In genomic region chr17:25497013-25497412, GRCm38 (mm10) we compare ENCODE assay signal across 9 mouse cellular contexts. TPM values are rescaled to one million over a fixed set of nuclear protein-coding genes. Genes with fewer than 3 reads are reported as not detected.
A peak's percentile ranks its signal among the peaks of the same experiment; 100 is the strongest.
DNase-seq lines count a peak whose midpoint lies in the region; ATAC-seq and TF ChIP-seq lines count a peak whose summit lies in the region.
"Had no signal": no experiment of that assay in that cellular context is flagged by ENCODE, and none has a peak within 500 bp of the region (broad histone marks: within the 10 kb centered on the region; RNA-seq: fewer than 3 reads in every experiment).

TSS of gene Sstr5 (minus strand) at chr17:25497288.

- H3K36me3 ChIP-seq in heart, embryonic 14.5 days (ENCODE audit: control insufficient read depth, insufficient read depth, low read length), result no peaks in the 10 kb centered on the region
- H3K36me3 ChIP-seq in heart, adult 2 months (ENCODE audit: control insufficient read depth, insufficient read depth, low read length), result no peaks in the 10 kb centered on the region
- H3K36me3 ChIP-seq in hindbrain, embryonic 13.5 days, result no peaks in the 10 kb centered on the region
- H3K36me3 ChIP-seq in midbrain, embryonic 10.5 days, result no peaks in the 10 kb centered on the region

- TF ChIP-seq POLR2A in heart, adult 2 months (IDR thresholded peaks at IDR 0.05; ENCODE audit: insufficient read depth, low read depth, low read length), result no peak

- H3K9ac ChIP-seq in heart, embryonic 14.5 days (ENCODE audit: low read length), result peak within 1 kb of the TSS; percentile 32; the same call in 1 of the 2 replicates
- H3K9ac ChIP-seq in heart, adult 2 months (ENCODE audit: low read depth, low read length), result no peak within 1 kb of the TSS
- peak within 1 kb of the TSS; percentile 70 for H3K9ac ChIP-seq in hindbrain, embryonic 13.5 days

- peaks cover 33% of the 10 kb centered on the region for H3K27me3 ChIP-seq in heart, embryonic 14.5 days (ENCODE audit: control insufficient read depth, insufficient read depth, low read length)
- H3K27me3 ChIP-seq in heart, adult 2 months (ENCODE audit: control insufficient read depth, insufficient read depth, low read length), result peaks cover 7% of the 10 kb centered on the region; the same call in 1 of the 2 replicates
- H3K27me3 ChIP-seq in hindbrain, embryonic 13.5 days, result peaks cover 63% of the 10 kb centered on the region
- H3K27me3 ChIP-seq in midbrain, embryonic 10.5 days (ENCODE audit: low read depth, poor library complexity, severe bottlenecking), result peaks cover 62% of the 10 kb centered on the region

- no peak for TF ChIP-seq EP300 in heart, adult 2 months (IDR thresholded peaks at IDR 0.05; ENCODE audit: insufficient read depth, low read depth, low read length)

- intact Hi-C loops in heart, adult 2 months (cut with DNase I), result no loop called here

- H3K4me1 ChIP-seq in heart, embryonic 14.5 days (ENCODE audit: control insufficient read depth in 2 of 2, insufficient read depth in 2 of 2, low read length in 2 of 2), result peaks cover 2 to 5% of the 10 kb centered on the region in 2 experiments; a peak in 2 of 4 replicates
- H3K4me1 ChIP-seq in heart, adult 2 months (ENCODE audit: control insufficient read depth, insufficient read depth, low read length), result no peaks in the 10 kb centered on the region
- peaks cover 8% of the 10 kb centered on the region for H3K4me1 ChIP-seq in hindbrain, embryonic 13.5 days (replicated peaks)
- peaks cover 20% of the 10 kb centered on the region for H3K4me1 ChIP-seq in midbrain, embryonic 10.5 days

- WGBS in heart, embryonic 14.5 days, result 1% methylated on average over 19 of the region's 28 CpGs
- 2% methylated on average over 27 of the region's 28 CpGs for WGBS in heart, adult 2 months
- 2% methylated on average over 14 of the region's 28 CpGs for WGBS in hindbrain, embryonic 13.5 days
- WGBS in midbrain, embryonic 10.5 days, result 1% methylated on average over 28 of the region's 28 CpGs

- H3K4me2 ChIP-seq in heart, embryonic 14.5 days (ENCODE audit: low read length), result peak within 1 kb of the TSS; percentile 58
- peak within 1 kb of the TSS; percentile 58 for H3K4me2 ChIP-seq in hindbrain, embryonic 13.5 days

- no peaks in the 10 kb centered on the region for H3K79me2 ChIP-seq in heart, adult 2 months (replicated peaks; ENCODE audit: control insufficient read depth, insufficient read depth, low read length)

- no peak for DNase-seq in heart, adult 2 months
- peak; percentile 31 for DNase-seq in adrenal gland, postnatal 25 days
- DNase-seq in midbrain, embryonic 10.5 days (ENCODE audit: low spot score), result peak; percentile 45
- DNase-seq in frontal cortex, postnatal 10 days (ENCODE audit: low spot score in 2 of 2), result no peak
- no peak for DNase-seq in layer of hippocampus, adult 2 months (ENCODE audit: low spot score in 2 of 2)

- peak within 1 kb of the TSS in 1 of 2 experiments; percentile 23; a peak in 2 of 4 replicates for H3K4me3 ChIP-seq in heart, embryonic 14.5 days (ENCODE audit: control insufficient read depth in 1 of 2, insufficient read depth in 1 of 2, low read depth in 1 of 2, low read length in 2 of 2)
- no peak within 1 kb of the TSS for H3K4me3 ChIP-seq in heart, adult 2 months
- H3K4me3 ChIP-seq in hindbrain, embryonic 13.5 days, result peak within 1 kb of the TSS; percentile 37
- H3K4me3 ChIP-seq in midbrain, embryonic 10.5 days, result peak within 1 kb of the TSS; percentile 52
- H3K4me3 ChIP-seq in layer of hippocampus, adult 2 months, result no peak within 1 kb of the TSS

- no peak within 1 kb of the TSS for H3K27ac ChIP-seq in heart, embryonic 14.5 days (replicated peaks in 1 of 2; ENCODE audit: control insufficient read depth in 1 of 2, insufficient read depth in 1 of 2, low read depth in 2 of 2, low read length in 2 of 2)
- H3K27ac ChIP-seq in heart, adult 2 months, result no peak within 1 kb of the TSS
- no peak within 1 kb of the TSS for H3K27ac ChIP-seq in hindbrain, embryonic 13.5 days
- H3K27ac ChIP-seq in midbrain, embryonic 10.5 days (replicated peaks), result peak within 1 kb of the TSS; percentile 59; the same call in 1 of the 2 replicates
- H3K27ac ChIP-seq in layer of hippocampus, adult 2 months, result no peak within 1 kb of the TSS

- H3K9me3 ChIP-seq in heart, embryonic 14.5 days (ENCODE audit: control insufficient read depth, low read length), result no peaks in the 10 kb centered on the region
- no peaks in the 10 kb centered on the region for H3K9me3 ChIP-seq in hindbrain, embryonic 13.5 days
- no peaks in the 10 kb centered on the region for H3K9me3 ChIP-seq in midbrain, embryonic 10.5 days (replicated peaks)

- TF ChIP-seq CTCF in heart, adult 2 months (IDR thresholded peaks at IDR 0.05), result no peak
- no peak for TF ChIP-seq CTCF in layer of hippocampus, adult 2 months (conservative IDR thresholded peaks at IDR 0.05)

- ATAC-seq in heart, embryonic 14.5 days (ENCODE audit: insufficient number of reproducible peaks, insufficient read depth, low FRiP score, low read depth), result peak; percentile 33
- ATAC-seq in hindbrain, embryonic 13.5 days (ENCODE audit: low FRiP score), result no peak
- ATAC-seq in CD4-positive, CD25-positive, alpha-beta regulatory T cell, adult 4 months, result no peak

RNA-seq across cellular contexts. Expression of gene Sstr5, which starts in this region (rescaled TPM):
- polyA plus RNA-seq in heart, embryonic 14.5 days (2014; fragmentation: Nextera tagmentation; extraction: Ambion mirVana), result 0.16 and 0.18 TPM in 2 replicates
- not detected for total RNA-seq in heart, adult 2 months (2021)
- not detected in 2 replicates for polyA plus RNA-seq in heart, adult 2 months (2012; rRNA removed)
- 0.21 TPM in 1 of 2 replicates, not detected in the other for total RNA-seq in adrenal gland, postnatal 25 days (2021)
- 0.38 and 0.45 TPM in 2 replicates for polyA plus RNA-seq in hindbrain, embryonic 13.5 days (2015; fragmentation: Nextera tagmentation; extraction: Ambion mirVana)
- not detected in 2 replicates for polyA plus RNA-seq in midbrain, embryonic 10.5 days (2016; fragmentation: Nextera tagmentation; extraction: Ambion mirVana)
- not detected for polyA plus RNA-seq in CD4-positive, CD25-positive, alpha-beta regulatory T cell, adult 4 months (2017; shearing (Covaris generic))
- under 1 TPM in 1 of 2 experiments, not detected in 1; 0.15 TPM for total RNA-seq in layer of hippocampus, adult 2 months (2021)
- polyA plus RNA-seq: gonadal fat pad, adult 2 months had no signal

Comparison
In these comparisons a context has a peak if more than half of its experiments do, and no peak if none do; other contexts are left out.
1. Peak in ATAC-seq, H3K9ac ChIP-seq and H3K4me2 ChIP-seq in heart, embryonic 14.5 days; RNA of the gene not detected or under 1 TPM.
2. Peak in DNase-seq in adrenal gland, postnatal 25 days; RNA of the gene not detected or under 1 TPM.
3. Peak in DNase-seq, H3K4me3 ChIP-seq and H3K27ac ChIP-seq in midbrain, embryonic 10.5 days; RNA of the gene not detected or under 1 TPM.